Mouse (Mus musculus) 3T3-L1 (cell line): ENCODE measurements around the gene Mpzl1.
A peak's percentile ranks its signal among the peaks of the same experiment; 100 is the strongest.

Source experiments
- DNase-seq: peaks from one replicate; pipeline ENCODE4 v3.0.0-alpha.2; 2015; ENCODE audit warnings: low read depth, low spot score

Mpzl1 gene

GRCm38 (mm10) chr1:165616652-165617051 lies 17.7 kb downstream of the Mpzl1 start:
- no peak for DNase-seq

- no peak for DNase-seq
Measured at GRCm38 (mm10) chr1:165614793-165615192, 19.5 kb downstream of the Mpzl1 start.

- no peak for DNase-seq
Measured at GRCm38 (mm10) chr1:165613926-165614325, 20.4 kb downstream of the Mpzl1 start.

- DNase-seq: no peak
Measured at GRCm38 (mm10) chr1:165612714-165613113, 21.6 kb downstream of the Mpzl1 start.

- DNase-seq: no peak
Measured at GRCm38 (mm10) chr1:165610321-165610999, 23.9 kb downstream of the Mpzl1 start.

GRCm38 (mm10) chr1:165609495-165610320 lies 24.6 kb downstream of the Mpzl1 start:
- peak; percentile 16 for DNase-seq

- no peak for DNase-seq
Measured at GRCm38 (mm10) chr1:165608904-165609303, 25.4 kb downstream of the Mpzl1 start.

- no peak for DNase-seq
Measured at GRCm38 (mm10) chr1:165605774-165606173, 28.6 kb downstream of the Mpzl1 start.

- DNase-seq: no peak
Measured at GRCm38 (mm10) chr1:165605108-165605507, 29.2 kb downstream of the Mpzl1 start.

GRCm38 (mm10) chr1:165604203-165604602 lies 30.1 kb downstream of the Mpzl1 start:
- no peak for DNase-seq

- DNase-seq: no peak
Measured at GRCm38 (mm10) chr1:165603218-165603617, 31.1 kb downstream of the Mpzl1 start.

GRCm38 (mm10) chr1:165601775-165602280 lies 32.5 kb downstream of the Mpzl1 start:
- no peak for DNase-seq

- no peak for DNase-seq
Measured at GRCm38 (mm10) chr1:165594699-165595421, 39.5 kb downstream of the Mpzl1 start.

- DNase-seq: no peak
Measured at GRCm38 (mm10) chr1:165592295-165593082, 41.8 kb downstream of the Mpzl1 start.

- no peak for DNase-seq
Measured at GRCm38 (mm10) chr1:165590760-165591159, 43.6 kb downstream of the Mpzl1 start.

- DNase-seq: peak; percentile 25
Measured at GRCm38 (mm10) chr1:165589280-165590048, 44.9 kb downstream of the Mpzl1 start.

GRCm38 (mm10) chr1:165587845-165588244 lies 46.5 kb downstream of the Mpzl1 start:
- DNase-seq: no peak

GRCm38 (mm10) chr1:165586366-165586765 lies 48.0 kb downstream of the Mpzl1 start:
- DNase-seq: peak; percentile 56

GRCm38 (mm10) chr1:165585389-165586104 lies 48.8 kb downstream of the Mpzl1 start:
- DNase-seq: no peak
